Mouse (Mus musculus) T-cell, adult 2 months (primary cell): Measurements from ENCODE around the gene Aadac.

Experiments
- DNase-seq: peaks from one replicate; pipeline ENCODE4 v3.0.0; 2022; ENCODE audit warnings: low spot score

Gene Aadac

GRCm38 (mm10) chr3:60025417-60025816 lies at the start of gene Aadac:
Gene Aadac, plus strand, starts transcription at chr3:60025717.
- no peak for DNase-seq

GRCm38 (mm10) chr3:60003622-60004021 lies 21.9 kb upstream of the Aadac start:
- no peak for DNase-seq

DNA sequence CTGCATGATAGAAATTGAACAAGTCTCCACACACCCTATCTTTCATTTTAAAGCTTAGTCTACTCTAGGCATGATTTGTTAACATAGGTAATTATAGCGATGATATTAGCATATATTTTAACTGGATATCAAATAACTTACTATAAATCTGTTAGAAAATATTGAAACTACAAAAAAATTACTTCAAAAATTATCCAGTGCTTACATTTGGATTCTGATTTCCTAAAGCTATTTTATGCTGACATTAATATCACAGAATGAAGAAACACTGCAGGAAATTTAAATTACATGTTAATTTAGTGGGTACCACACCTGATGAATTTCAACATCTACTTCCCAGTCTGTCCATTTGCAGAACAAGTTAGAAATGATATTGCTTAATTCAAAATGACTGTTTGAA lies 19.1 kb upstream of the Aadac start, which contains the start of gene Aadacl2:
Aadacl2 (plus strand) TSS at position 301 of the 400 bp plus-strand sequence.
- no peak for DNase-seq

DNA sequence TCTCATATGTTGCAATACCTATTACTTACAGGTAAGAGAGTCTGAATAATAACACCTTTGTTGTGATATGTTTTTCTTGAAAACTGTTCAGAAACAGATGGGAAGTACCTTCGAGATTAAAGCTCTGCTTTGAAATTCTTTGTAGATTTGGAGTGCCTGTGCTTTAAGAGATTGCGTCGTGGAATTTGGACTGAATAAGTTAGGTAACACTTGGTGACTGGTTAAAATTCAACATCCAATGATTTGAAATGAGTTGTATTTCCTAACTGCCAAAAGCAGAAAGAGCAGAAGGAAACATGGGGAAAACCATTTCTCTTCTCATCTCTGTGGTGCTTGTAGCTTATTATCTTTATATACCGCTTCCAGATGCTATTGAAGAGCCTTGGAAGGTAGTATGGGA lies 6.0 kb downstream of the Aadac start:
- no peak for DNase-seq

GRCm38 (mm10) chr3:60046221-60046913 lies 20.9 kb downstream of the Aadac start:
- DNase-seq = no peak

DNA sequence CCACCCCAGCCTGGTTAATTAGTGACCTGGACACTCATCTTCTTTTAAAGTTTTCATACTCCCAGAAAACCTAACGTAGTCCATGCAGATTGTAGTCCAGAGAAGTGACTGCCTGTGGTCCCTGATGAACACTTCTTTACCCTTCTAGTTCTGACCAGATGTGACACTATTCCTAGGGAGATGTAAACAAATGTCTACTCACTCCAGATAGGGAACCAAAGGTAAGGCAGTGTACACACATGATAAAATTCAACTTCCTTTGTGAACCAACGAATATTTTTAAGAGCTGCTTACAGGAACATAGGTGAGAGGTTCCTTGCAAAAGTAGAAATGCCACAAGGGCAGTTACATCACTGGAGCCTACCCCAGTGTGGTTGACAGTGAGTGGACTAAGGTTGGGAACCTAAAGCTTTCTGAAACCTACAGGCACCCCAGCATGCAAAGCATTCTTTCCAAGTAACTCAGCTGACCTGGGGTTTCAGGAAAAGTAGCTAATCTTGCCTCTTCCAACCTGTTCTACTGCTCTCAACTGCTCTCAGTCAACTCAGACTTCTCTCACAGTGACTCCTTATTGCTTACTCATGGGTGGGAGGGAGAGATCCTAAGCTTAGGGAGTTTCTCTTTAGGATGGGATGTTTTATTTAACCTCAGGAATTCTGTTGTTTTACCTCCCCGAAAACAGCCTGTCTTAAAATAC lies 27.9 kb downstream of the Aadac start:
- DNase-seq = no peak

- no peak for DNase-seq
Measured at GRCm38 (mm10) chr3:60053931-60054330, 28.4 kb downstream of the Aadac start.

GRCm38 (mm10) chr3:60056451-60056850 lies 30.9 kb downstream of the Aadac start:
- DNase-seq = no peak

DNA sequence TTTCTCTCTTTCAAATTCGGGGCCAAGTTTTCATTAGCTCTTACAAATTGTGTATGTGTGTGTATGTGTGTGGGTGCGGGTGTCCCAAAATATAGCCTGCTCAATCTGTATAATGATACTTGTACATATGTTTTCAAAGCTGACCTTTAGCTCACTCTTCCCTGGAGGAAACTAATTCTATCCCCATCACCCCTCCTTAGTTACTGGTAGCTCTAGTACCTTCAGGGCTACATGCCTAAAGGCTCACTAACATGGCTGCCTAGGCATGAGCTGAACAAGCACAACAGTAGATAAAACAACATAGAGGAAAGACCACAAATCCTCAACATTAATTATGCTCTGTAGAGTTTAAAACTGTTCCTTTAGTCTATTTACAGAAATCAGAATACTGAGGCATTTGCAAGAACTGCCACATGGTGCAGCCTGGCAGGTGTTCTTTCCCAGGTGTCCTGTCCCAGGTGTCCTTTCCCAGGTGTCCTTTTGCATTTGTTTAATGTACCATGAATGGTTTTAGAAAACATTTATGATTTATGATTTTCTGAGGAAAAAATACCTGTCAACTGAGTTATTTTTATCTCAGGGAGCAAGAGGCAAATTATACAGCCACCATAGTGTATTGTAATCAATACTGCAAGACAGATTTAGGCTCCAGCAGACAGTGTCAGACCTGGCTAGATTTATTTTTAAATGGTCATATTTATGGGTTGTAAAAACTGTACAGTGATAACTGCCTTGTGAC lies 31.7 kb downstream of the Aadac start:
- no peak for DNase-seq

DNA sequence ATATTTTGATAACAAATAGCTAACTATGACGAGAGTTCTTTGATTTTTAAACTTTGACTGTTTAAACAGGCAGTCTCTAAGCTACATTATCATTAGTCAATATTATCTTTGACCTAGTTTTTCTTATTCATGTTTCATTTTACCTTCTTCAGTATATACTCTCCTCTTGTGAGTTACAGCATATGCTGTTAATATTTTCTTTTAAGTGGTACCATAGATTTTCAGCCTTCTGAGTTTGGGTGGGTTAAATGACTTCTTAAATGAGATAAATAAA lies 32.2 kb downstream of the Aadac start:
- DNase-seq = no peak

DNA sequence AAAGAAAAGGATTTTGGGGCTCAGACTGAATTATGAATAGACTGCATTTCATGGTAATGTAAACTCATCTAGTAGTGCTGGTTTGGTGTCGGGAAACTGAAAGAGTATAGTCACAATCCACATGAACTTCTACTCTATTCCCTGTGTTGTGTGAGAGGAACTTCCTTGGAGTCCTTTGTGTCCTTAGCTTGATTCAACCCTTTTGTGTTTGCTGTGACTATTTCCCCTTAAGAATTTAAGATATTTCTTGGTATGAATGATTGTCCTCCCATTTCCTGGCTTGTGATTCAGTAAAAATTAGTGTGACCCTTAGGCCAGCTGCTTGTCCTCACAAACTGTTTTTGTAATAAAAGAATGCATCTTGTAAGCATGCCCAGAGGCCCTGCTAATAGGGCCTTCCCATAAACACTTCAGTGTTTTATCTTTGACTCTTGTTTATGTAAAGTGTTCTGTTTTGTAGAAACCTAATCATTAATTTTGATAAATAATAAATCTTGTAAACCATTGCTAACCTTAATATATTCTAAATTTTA lies 53.4 kb downstream of the Aadac start:
- no peak for DNase-seq

DNA sequence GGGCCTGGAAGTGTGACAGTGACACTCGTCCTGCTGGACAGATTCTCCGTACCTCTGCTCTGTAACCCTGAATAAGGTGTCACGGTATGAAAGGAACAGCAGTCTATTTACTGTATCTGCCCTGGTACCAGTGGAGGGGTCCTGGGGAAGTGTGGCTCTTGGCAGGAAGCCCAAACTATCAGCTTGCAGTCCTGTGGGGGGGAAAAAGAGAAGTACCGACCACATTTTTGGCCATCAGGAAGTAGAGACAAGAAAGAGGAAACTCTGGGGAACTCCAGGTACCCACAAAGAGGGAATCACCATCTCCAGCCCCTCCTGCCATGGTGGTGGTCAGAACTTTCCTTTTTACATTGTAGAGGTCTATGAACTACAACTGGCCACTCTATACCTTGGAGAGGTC lies 55.1 kb downstream of the Aadac start:
- no peak for DNase-seq

- DNase-seq = no peak
Measured at GRCm38 (mm10) chr3:60081648-60082047, 56.1 kb downstream of the Aadac start, which contains the start of gene Sucnr1. Gene Sucnr1, plus strand, starts transcription at chr3:60081869.

DNA sequence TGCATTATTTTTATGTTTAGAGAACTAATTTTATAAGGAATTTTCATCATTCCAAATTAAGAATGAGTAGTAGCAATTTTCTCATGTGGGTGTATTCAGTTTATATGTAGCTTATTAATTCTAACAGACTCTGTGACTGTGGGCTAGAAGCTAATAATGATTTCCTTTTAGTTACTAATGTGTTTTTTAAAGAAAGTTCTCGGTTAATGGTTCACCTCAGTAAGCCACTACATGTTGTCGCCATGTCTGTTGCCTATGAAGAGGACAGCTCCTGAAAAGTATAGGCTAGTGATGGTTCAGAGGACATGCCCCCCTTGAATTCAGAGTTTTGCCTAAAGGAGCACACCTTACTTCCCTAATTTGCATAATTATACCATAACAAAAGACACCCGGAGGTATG lies 57.2 kb downstream of the Aadac start:
- DNase-seq = no peak

DNA sequence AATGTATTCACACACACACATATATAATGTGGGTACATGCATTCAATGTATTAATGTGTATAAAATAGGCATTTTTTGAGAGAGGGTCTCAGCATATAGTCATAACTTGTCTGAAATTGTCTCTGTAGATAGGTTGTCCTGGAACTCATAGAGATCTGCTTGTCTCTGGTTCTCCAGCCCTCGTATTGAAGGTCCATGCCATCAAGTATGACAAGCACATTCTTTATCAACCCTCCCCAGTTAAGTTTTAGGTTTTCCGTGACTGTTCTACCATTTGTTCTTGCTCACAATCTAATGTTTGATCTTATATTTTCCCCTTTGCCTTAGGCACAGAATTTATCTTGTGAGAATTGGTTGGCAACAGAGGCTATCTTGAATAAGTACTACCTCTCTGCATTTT lies 60.2 kb downstream of the Aadac start:
- no peak for DNase-seq
